Mouse (Mus musculus) thymus, postnatal 14 days (tissue): ENCODE data around the gene Krt7.

Experiments
- DNase-seq: peaks from one replicate; pipeline ENCODE4 v3.0.0; 2021

Krt7 gene

GRCm38 (mm10) chr15:101447444-101447843 is 36.6 kb downstream of the Krt7 start, which contains the start of gene Krt88:
Krt88 (plus strand) TSS chr15:101447744.
- no peak for DNase-seq

DNA sequence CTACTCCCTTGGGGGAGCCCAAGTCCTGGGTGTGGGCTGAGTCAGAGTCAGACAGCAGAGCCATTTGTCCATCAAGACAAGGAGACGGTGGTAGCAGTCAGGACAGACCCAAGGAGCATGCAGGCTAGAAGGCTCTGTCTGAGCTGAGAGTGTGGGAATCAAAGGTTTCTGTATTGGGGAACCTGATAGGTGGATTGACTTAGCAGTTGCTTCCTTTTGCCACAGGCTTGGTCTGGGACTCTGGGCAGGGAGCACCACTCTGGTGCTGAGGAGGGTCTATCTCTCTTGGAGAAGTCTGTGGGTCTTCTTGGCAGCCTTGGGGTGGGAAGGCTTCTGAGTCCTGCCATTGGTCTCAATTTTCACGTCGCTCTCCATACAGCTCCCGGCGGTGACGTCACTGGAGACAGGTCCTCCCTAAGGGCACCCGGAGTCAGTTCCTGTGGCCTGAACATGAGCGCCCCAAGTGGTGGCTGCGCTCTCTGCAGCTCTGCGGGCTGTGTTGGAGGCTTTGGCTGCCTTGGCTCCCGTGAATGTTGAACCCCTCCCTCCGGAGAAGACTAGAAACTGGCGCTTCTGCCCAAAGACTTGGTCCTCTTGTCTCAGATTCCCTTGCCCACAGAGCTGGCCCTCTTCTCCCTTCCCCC is 42.4 kb downstream of the Krt7 start:
- DNase-seq = peak; percentile 76

DNA sequence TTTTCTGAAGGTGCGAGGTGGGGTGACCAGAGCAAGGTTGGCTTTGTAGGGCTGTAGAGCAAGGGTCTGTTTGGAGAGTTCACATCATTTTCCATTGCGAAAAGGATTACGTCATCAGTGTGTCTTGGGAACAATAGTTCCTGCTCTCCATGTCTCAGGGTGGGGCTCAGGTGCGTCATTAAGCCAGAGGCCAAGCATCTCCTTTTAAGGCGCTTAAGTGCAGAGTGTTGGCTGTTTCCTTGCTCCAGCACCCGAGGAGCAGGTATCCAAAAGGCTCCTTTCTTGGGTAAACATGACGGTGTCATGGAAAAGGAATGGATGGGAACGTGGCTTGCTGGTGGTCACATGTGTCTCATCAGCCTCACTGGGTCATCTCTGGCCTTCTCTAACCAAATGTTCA is 43.9 kb downstream of the Krt7 start:
- no peak for DNase-seq

GRCm38 (mm10) chr15:101455292-101455691 is 44.4 kb downstream of the Krt7 start:
- DNase-seq = no peak

DNA sequence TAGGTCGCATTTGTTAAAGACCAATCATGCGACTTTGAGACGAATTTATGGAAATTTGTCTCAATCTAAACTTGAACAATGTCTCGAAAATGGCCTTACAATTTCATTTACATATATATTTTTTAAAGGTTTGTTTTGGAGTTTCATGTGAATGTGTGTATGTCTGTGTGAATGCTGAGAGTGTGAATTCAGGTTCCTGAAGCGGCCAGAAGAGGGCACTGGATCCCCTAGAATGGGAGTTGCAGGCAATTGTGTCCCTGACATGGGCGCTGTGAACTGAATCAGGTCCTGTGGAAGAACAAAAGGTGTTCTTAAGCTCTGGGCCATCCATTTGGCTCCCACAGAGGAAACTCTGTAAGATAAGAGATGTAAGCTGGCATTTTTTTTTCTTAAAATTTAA is 45.0 kb downstream of the Krt7 start:
- DNase-seq = no peak

DNA sequence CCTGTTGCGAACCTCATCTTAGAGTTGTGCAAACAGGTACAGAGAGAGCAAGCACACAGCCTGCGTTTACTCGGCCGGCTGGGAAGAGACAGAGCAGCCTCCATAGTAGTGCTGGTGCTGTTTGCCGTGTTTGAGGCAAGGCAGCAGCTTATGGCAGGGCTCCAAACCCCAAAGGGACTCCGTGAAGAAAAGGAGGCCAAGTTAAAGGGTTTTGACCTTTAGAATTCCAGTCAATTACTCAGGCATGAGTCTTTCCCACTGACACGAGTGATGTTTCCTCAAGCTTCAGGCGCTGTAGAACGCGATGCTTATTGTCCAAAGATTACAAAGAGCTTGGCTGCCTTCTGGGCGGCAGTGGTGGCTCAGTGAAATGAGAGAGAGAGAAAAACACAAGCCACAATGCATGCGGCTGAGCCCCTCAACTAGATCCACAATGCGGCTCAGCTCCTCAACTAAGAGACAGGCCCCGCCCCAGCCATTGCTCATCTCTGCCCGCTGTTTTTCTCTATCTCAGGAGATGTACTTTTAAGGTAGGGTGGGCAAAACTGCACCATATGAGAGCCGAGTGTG is 47.6 kb downstream of the Krt7 start:
- no peak for DNase-seq

DNA sequence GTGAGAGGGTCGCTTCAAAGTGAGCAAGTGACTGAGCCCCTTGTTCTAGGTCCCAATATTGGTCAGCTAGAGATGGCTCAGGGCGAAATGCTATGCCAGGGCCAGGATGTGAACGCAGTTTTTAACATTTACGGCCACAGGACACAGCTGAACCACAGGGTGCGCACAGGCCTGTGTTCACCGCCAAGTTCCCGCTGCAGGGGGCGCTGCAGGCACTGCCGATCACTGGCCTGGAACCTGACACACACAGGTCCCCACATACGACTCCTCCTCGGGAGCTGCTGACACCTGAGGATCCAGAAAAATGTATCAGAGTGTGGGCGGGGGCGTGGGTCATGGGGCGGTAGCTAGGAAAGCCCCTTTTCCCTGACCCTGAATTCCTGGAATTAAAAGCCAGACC is 48.4 kb downstream of the Krt7 start:
- peak; percentile 28 for DNase-seq

- DNase-seq = no peak
Observed at GRCm38 (mm10) chr15:101463651-101464050, 52.8 kb downstream of the Krt7 start, which contains the start of gene Krt81. Krt81 (minus strand) TSS chr15:101463751.

DNA sequence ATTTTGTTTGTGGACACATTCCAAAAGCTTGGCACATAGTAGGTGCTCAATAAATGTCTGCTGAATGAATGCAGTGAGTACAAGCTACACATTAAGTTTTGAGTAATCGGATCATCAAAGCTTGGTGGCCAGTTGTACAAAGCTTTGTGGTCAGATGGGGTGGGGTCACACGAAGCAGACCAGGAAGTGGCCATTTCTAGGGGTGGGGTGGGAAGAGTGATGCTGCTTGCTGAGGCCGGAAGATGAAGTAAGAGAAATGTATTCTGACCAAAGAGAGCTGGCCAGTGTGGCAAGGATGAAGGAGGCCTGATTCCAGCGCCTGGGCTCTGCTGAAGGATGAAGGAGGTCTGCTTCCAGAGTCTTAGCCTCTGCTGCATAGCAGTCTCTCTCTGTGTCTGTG is 58.2 kb downstream of the Krt7 start:
- DNase-seq = no peak

GRCm38 (mm10) chr15:101472952-101473528 is 62.2 kb downstream of the Krt7 start, which contains the start of gene Krt86:
Krt86 (plus strand) TSS chr15:101473478.
- no peak for DNase-seq

DNA sequence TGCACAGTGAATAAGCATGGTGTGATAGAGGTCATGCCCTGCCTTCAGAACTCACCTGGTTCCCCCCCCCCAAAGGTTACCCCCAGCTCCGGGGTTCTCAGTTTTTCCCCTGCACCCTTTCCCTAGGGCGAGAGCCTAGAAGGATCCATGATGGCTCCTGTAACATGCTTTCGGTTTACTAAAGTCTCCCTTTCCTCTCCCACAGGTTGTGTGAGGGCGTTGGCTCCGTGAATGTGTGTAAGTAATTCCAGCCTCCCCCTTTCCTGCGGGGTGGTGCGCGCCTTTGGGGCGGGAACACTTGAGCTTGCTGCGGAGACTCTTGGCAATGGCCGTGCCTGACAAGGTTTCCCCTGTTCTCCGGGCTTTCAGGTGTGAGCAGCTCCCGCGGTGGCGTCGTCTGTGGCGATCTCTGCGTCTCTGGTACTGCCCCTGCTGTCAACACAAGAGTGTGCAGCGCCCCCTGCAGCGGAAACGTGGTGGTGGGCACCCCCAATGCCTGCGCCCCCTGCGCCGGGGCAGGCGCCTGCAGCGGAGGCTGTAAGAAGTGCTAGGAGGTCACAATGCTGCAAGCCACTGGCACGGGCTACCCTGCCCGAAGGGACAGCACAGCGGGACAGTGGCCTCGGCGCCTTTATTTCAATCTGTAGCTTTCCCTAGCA is 68.3 kb downstream of the Krt7 start:
- peak; percentile 87 for DNase-seq

DNA sequence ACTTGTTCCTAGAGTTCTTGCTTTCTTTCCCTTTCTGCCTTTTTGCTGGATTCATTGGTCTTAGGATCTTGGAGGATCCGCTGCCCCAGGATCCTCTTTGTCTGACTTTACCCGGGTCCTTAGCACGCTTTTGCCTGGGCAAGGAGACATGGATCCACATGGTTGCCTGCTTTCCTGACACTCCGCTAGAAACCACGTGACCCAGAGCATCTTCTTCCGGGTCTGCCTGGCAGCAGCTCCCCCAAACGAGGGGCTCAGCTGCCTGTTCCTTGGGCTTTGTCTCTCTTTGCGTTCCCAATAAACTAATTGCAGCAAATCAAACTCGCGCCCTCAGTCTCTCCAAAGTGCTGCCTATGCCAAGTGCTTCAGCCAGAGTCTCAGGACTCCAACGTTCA is 68.8 kb downstream of the Krt7 start:
- DNase-seq = peak; percentile 38
